Mouse (Mus musculus) gonadal fat pad, adult 2 months (tissue): Measurements from ENCODE around the gene Cad. TPM values are rescaled to one million over a fixed set of nuclear protein-coding genes. Genes with fewer than 3 reads are reported as not detected.

Source experiments
- DNase-seq: peaks from one replicate; pipeline ENCODE4 v3.0.0-alpha.2; 2012; ENCODE audit warnings: low read depth
- polyA plus RNA-seq: library from polyadenylated mRNA; depleted of rRNA; stranded (reverse); fragments of >200 nt; gene quantifications from 2 replicates; pipeline ENCODE4 v1.2.3, GENCODE M21; 2012

Gene Cad
- polyA plus RNA-seq, 1 experiment: 216 TPM

- no peak for DNase-seq
Observed at GRCm38 (mm10) chr5:31071059-31071458, 16.5 kb downstream of the Cad start.

- no peak for DNase-seq
Observed at GRCm38 (mm10) chr5:31071821-31072220, 17.2 kb downstream of the Cad start.

GRCm38 (mm10) chr5:31073176-31073575, 18.6 kb downstream of the Cad start:
- no peak for DNase-seq

GRCm38 (mm10) chr5:31076346-31076745, 21.8 kb downstream of the Cad start:
- no peak for DNase-seq

- DNase-seq: no peak
Observed at GRCm38 (mm10) chr5:31080059-31080794, 25.6 kb downstream of the Cad start.

GRCm38 (mm10) chr5:31080795-31081164, 26.2 kb downstream of the Cad start:
- no peak for DNase-seq

- no peak for DNase-seq
Observed at GRCm38 (mm10) chr5:31081386-31081785, 26.8 kb downstream of the Cad start.

- no peak for DNase-seq
Observed at GRCm38 (mm10) chr5:31082355-31082754, 27.8 kb downstream of the Cad start.

GRCm38 (mm10) chr5:31082935-31083625, 28.5 kb downstream of the Cad start:
- DNase-seq: no peak

- no peak for DNase-seq
Observed at GRCm38 (mm10) chr5:31083949-31084348, 29.4 kb downstream of the Cad start.

GRCm38 (mm10) chr5:31086606-31087005, 32.0 kb downstream of the Cad start:
- no peak for DNase-seq

GRCm38 (mm10) chr5:31087131-31087530, 32.6 kb downstream of the Cad start:
- DNase-seq: no peak

- DNase-seq: no peak
Observed at GRCm38 (mm10) chr5:31092231-31092975, 37.8 kb downstream of the Cad start.

- no peak for DNase-seq
Observed at GRCm38 (mm10) chr5:31093151-31094041, 38.8 kb downstream of the Cad start.

- DNase-seq: no peak
Observed at GRCm38 (mm10) chr5:31094100-31094798, 39.7 kb downstream of the Cad start.

GRCm38 (mm10) chr5:31094799-31095691, 40.5 kb downstream of the Cad start:
- DNase-seq: no peak

- DNase-seq: no peak
Observed at GRCm38 (mm10) chr5:31095711-31096480, 41.3 kb downstream of the Cad start.

- no peak for DNase-seq
Observed at GRCm38 (mm10) chr5:31105814-31106335, 51.3 kb downstream of the Cad start, which contains the start of gene Dnajc5g. Dnajc5g (plus strand) TSS chr5:31106285.

- DNase-seq: no peak
Observed at GRCm38 (mm10) chr5:31108000-31108490, 53.5 kb downstream of the Cad start, which contains the start of gene Slc30a3. Slc30a3 (minus strand) TSS chr5:31108237.
